Mouse (Mus musculus) gastrocnemius, postnatal 10 days (tissue): ENCODE results near the gene Gm45716. TPM values are rescaled to one million over a fixed set of nuclear protein-coding genes. Genes with fewer than 3 reads are reported as not detected.

ENCODE experiments used
- DNase-seq: peaks from one replicate; pipeline ENCODE4 v3.0.0; 2021; ENCODE audit warnings: mixed read lengths
- total RNA-seq, 2 experiments: library from RNA; stranded (reverse); gene quantifications; 2 replicates each; pipeline ENCODE4 v1.2.3; 2021

Gene Gm45716
- total RNA-seq, 2 experiments from 2014 or later = 4.2 to 5.3 TPM

- no peak for DNase-seq
Measured at GRCm38 (mm10) chr11:90284623-90285022, 97.1 kb downstream of the Gm45716 start.

GRCm38 (mm10) chr11:90286550-90287154 lies 99.2 kb downstream of the Gm45716 start:
- no peak for DNase-seq

GRCm38 (mm10) chr11:90291156-90291555 lies 103.7 kb downstream of the Gm45716 start:
- DNase-seq = no peak

GRCm38 (mm10) chr11:90292766-90293165 lies 105.3 kb downstream of the Gm45716 start:
- no peak for DNase-seq

- no peak for DNase-seq
Measured at GRCm38 (mm10) chr11:90294622-90295021, 107.1 kb downstream of the Gm45716 start.

Other genes starting within 250 kb of the Gm45716 start
- gene Pctp, start 184.8 kb upstream of the Gm45716 start, total RNA-seq = 1 to 10 TPM; 2.3 to 3.1 TPM
- 10 to 100 TPM; 19.2 to 22.5 TPM for gene Tmem100, start 157.3 kb upstream of the Gm45716 start, total RNA-seq
- gene Mmd, start 61.8 kb downstream of the Gm45716 start, total RNA-seq = 10 to 100 TPM; 14.5 to 18.7 TPM
- gene Hlf, start 203.2 kb downstream of the Gm45716 start, total RNA-seq = 1 to 10 TPM; 5.1 to 7.5 TPM